Mouse (Mus musculus): ENCODE data around the gene Cd82.

GRCm38 (mm10) chr2:93403267-93403666, 59.7 kb downstream of the Cd82 start:
- TF ChIP-seq GATA1 (IDR thresholded peaks at IDR 0.05; ENCODE audit: borderline replicate concordance, low read length) (no peak), FLI1 (IDR thresholded peaks at IDR 0.05; ENCODE audit: low read length) (no peak)
